Mouse (Mus musculus): ENCODE data around the gene Noxo1. TPM values are rescaled to one million over a fixed set of nuclear protein-coding genes. Genes with fewer than 3 reads are reported as not detected.
A peak's percentile ranks its signal among the peaks of the same experiment; 100 is the strongest.
"Not testable (repeated sequence)": the region's sequence is repeated elsewhere in the genome, so short reads cannot be mapped to it uniquely, and the experiment has no call there.

Noxo1 gene
- total RNA-seq (2014; fragmentation: Nextera tagmentation) (1.4 TPM in 1 of 2 replicates, not detected in the other), total RNA-seq (2017) (0.60 and 2.1 TPM in 2 replicates)

DNA sequence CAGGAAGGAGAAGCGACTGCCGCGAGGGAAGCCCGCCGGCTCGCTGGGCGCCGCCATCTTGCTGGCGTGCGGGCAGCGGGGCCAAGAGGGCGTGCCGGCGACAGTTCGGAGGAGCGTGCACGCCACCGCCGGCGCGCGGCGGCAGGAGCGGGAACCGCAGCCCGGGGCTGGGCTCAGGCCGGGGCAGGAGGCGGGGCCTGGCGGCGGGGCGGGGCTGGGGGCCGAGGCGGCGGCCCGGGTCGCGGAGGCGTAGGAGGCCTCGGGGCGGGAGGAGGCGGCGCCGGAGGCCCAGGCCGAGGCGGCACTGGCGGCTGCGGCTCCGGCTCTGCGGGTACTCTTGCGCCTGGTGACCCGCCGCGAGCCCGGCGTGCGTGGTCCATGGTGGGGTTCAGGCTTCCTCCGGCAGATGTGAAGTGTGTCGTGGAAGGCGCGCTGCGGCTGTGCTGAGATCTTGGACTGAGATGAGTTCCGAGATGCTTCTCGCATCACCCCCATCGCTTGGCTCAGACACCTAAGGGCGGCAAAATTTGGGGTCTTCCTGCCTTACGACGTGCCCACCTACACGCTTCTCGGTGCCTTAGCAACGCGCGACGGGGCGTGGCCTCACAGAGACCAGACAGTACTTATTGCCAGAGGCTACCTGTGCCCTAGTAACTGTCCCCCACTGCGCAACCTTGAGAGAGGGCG, at the start of gene Noxo1, which contains the start of gene Gfer:
Gene Noxo1, plus strand, starts transcription at position 224 of the 687 bp plus-strand sequence.
Gene Gfer, minus strand, starts transcription at position 146 of the 687 bp plus-strand sequence.
- ATAC-seq (replicated peaks; ENCODE audit: poor library complexity, severe bottlenecking) = peak; percentile 83

DNA sequence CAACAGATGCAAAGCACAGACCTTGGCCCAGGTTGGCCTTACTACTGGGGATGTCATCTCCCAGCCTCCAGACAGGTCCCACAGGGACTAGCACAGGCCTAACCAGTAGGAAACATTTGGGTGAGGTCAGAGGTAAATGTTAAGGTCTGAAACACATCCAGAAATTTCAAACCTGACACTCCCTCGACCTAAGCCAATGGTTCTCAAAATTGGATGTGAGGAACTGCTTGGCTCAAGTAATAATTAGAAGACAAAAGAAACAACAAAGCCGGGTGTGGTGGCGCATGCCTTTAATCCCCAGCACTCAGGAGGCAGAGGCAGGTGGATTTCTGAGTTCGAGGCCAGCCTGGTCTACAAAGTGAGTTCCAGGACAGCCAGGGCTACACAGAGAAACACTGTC, 49.7 kb upstream of the Noxo1 start:
- no peak for ATAC-seq (replicated peaks; ENCODE audit: poor library complexity, severe bottlenecking)

DNA sequence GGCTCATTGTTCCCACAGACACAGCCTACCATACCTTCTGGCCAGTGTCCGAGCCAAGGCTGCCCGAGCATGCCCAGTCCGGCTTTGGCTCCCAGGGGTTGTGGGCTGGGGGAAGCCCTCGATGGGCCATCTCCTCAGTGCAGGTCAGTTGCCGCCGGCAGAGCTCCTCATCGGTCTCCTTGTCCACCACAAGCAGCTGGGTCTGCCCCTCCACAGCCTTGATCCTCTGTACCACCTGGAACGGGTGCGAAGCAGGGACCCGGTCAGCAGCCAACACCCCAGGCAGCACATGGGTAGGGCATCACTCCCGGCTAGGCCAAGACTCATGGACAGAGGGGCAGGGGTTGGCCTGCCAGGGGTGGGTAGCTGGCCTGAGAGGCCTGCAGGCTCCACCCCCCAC, 48.5 kb upstream of the Noxo1 start:
- no peak for ATAC-seq (replicated peaks; ENCODE audit: poor library complexity, severe bottlenecking)

DNA sequence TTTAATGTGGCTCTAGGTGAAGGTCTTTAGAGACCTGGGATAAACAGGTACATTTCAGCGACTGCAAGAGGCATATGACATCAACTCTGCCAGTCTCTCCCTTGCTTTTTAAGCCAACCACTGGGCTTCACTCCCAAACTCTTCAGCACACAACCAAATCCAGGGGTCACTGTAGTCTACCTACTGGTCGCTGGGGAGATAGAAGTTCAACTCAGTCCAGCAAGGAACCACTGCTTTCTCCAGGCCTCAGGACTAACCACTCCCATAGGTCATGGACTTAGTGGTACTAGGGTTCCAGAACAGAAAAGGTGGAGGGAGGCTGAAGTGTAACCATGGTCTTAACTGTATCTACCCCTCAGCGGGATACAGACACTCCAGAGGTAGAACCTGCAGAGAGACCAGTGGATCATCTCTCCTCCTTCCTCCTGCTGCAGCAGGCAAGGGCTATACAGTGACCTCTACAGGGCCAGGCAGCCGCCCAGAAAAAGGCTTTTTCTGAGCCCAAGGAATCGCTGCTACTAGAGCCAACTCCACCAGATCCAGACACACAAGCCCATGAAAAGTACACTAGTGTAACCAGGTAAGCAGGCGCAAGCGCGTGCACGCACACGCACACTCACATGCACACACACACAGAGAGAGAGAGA, 47.2 kb upstream of the Noxo1 start:
- no peak for ATAC-seq (replicated peaks; ENCODE audit: poor library complexity, severe bottlenecking)

DNA sequence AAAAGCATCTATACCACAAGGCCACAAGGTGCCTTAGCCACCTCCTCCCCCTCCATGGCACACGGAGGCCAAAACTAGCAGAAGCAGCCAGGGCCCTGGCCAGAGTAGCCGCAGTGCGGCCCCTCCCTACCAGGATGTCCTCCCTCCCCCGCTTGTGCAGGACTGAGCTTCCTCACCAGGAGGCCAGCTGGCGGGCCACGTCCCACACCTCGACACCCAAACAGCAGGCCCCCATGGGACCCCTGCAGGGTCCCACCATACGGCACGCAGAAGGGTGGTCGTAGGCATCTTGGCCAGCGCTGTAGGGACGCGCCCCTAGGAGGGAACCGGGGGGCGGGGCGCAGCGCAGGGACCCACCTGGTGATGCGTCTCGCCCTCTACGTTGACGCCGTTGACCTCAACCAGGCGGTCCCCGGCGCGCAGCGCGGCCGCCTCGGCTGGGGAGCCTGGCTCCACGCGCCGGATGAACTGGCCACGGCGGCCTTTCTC, 46.4 kb upstream of the Noxo1 start:
- peak; percentile 30; the same call in 1 of the 2 replicates for ATAC-seq (replicated peaks; ENCODE audit: poor library complexity, severe bottlenecking)

DNA sequence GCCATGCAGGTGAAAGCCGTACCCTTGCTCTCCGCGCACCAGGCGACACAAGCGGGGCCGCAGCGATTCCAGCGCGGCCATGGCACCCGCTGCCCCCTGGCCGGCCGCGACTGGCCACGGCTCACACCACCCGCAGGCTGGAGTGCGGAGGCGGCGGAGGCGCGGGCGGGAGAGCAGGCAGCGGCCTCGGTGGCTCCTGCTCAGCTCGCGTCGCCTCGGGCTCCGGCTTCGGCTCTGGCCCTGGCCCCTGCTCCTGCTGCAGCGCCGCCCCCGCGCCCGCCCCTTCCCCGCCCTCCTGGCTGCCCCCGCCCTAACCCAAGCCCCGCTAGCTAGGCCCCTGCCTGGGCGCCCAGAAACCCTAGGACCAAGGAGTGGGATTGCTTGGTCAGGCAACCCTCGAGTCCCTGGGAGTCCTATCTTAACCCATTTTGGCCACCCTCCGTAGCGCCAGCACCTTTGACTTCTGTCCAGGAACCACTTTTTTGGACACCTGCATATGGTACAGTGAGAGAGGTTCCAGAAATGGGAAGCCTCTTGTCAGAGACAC, 45.9 kb upstream of the Noxo1 start, which contains the start of gene Slc9a3r2:
Gene Slc9a3r2, minus strand, starts transcription at position 258 of the 547 bp plus-strand sequence.
- ATAC-seq (replicated peaks; ENCODE audit: poor library complexity, severe bottlenecking) = no peak; the same call in 1 of the 2 replicates

DNA sequence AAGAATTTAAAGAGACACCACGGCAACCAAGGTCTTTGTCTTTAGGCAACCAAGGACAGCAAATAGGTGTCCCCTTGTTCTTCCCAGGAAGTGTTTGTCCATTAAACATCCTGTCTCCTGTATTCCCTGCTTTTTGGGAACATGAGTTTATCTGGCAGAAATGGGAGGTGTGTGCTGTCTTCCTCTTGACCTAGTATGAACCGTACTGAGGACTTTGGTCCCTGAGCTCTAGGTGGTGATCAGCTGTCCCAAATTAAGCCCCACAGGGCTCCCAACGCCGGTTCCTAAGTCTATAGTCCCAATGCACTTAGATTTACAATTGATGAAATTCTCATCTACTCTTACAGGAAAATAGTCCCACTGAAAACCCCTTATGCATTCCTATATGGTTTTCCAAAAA, 45.3 kb upstream of the Noxo1 start:
- ATAC-seq (replicated peaks; ENCODE audit: poor library complexity, severe bottlenecking) = no peak

DNA sequence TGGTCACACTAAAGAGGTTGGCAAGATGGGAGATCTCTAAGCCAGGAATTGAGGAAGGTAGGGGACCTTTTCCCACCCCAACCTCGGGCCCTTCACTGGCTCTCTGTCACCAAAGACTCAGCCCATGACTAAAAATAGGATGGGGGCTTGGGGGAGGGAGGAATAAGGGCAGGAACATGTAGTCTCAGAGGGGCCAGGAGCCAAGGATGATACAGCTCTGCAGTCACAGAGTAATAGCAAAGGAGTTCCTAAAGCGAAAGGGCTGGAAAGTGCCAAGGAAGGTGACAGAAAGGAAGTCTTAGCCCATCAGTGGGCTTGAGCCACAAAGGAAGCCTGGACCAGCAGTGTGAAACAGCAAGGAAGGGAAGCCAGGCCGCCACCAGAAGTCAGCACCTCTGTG, 44.2 kb upstream of the Noxo1 start:
- ATAC-seq (replicated peaks; ENCODE audit: poor library complexity, severe bottlenecking) = 0 out of 2 replicates have a peak, but pooled peaks have one; percentile 8

DNA sequence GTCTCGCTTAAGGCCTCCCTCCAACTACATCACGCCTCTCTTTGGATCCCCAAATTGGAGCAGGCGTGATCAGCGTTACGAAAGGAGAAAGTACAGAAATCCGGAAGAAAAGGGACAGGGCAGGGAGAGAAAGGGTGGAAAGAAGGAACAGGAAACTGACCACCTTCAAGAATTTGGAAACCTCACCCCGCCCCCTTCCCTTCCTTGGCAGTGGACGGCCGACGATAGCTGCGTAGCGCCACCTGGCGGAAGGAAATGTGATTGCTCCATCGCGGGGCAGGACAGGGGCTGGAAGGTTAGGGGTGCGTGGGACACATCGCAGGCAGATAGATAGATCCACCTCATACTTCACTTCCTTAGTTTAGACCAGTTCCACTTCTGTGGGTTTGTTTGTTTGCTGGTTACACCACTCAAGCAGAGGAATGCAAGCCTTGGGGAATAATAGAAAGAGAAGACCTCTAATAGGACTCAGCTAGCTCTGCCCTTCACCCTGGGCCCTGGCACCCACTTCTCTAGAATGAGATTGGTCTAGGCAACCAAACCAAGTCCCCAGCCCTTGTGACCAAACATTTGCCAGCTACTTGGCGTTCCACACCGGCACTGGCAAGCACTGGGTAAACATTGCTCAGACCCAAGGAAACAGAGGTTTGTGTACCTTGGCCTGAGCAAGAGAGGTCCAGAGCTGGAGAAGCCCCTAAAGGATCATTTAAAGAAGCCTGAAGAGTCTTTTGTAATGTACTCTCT, 41.9 kb upstream of the Noxo1 start:
- peak; percentile 71 for ATAC-seq (replicated peaks; ENCODE audit: poor library complexity, severe bottlenecking)

DNA sequence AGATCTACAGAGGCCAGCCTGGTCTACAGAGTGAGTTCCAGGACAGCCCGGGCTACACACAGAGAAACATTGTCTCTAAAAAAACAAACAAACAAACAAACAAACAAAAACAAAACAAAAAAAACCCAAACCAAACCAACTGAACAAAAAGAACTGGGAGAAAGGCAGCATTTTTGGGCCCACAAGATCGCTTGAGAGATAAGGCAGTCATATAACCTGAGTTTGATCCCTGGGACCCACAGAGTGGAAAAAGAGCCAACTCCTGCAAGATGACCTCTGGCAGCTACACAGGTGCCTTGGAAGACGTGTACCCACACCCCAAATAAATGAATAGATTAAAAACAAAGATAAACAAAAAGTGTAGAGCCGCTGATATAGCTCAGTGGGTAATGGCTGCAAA, 41.1 kb upstream of the Noxo1 start:
- no peak for ATAC-seq (replicated peaks; ENCODE audit: poor library complexity, severe bottlenecking)

DNA sequence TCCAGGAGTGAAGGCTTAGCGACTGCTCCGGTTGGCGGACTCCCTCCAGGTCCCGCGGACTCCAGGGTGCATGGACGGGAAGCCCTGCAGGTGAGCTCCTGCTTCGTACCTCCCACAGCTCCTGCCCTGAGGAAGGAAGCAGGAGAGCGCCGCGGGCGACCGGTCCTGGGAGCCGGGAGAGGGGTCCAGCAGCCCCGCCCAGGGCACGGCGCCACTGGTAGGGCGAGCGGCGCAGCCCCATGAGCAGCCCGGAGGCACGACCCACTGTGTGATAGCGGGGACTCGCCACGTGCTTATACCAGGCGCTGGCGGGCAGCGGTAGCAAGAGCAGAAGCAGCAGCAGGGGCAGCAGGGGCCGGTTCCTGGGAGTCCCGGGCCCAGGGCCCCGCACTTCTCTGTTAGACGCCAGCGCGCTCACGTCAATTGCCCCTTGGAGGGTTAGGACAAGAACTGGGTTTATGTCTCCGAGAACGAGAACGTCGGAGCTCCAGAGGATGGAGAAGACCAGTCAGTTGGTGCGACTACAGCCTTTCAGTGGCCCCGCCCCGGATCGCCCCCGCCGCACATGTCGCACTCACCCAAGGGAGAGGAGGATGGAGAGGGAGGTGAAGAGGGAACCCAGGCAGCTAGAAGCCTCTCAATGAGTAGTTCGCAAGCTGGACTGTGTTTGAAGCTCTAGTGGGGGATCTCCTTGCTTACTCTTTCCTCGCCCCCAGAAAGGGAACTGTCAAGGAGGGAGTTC, 37.8 kb upstream of the Noxo1 start, which contains the start of gene Npw:
Gene Npw, minus strand, starts transcription at position 441 of the 742 bp plus-strand sequence.
- peak; percentile 70 for ATAC-seq (replicated peaks; ENCODE audit: poor library complexity, severe bottlenecking)

DNA sequence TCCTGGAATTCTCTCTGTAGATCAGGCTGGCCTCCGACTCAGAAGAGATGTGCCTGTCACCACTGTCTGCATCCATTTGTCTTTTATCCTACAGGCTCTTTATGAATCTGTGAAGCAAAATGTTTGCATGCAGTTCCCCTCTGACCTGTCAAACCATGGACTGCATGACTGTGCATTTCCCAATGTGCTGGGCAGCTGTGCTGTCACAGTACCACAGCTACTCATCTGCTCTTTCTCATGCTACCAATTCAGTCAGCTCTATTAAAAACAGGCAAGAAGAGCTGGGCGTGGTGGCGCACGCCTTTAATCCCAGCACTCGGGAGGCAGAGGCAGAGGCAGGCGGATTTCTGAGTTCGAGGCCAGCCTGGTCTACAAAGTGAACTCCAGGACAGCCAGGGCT, 29.0 kb upstream of the Noxo1 start:
- not testable (repeated sequence) for ATAC-seq (replicated peaks; ENCODE audit: poor library complexity, severe bottlenecking)

DNA sequence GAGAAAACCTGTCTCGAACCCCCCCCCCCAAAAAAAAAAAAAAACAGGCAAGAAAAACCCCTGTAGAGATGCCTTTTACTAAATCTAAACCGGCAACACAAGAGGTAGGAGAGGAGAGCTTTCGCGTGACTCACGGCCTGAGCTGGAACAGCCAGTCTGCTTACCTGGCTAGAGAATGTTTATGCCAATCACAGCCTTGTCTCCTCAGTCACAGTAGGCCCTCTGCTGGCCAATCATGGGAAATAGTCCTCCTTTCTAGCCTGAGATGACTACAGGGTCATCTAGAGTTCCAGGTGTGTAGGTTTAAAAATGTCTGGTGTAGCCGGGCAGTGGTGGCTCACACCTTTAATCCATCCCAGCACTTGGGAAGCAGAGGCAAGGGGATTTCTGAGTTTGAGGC, 28.6 kb upstream of the Noxo1 start:
- ATAC-seq (replicated peaks; ENCODE audit: poor library complexity, severe bottlenecking) = peak; percentile 41

DNA sequence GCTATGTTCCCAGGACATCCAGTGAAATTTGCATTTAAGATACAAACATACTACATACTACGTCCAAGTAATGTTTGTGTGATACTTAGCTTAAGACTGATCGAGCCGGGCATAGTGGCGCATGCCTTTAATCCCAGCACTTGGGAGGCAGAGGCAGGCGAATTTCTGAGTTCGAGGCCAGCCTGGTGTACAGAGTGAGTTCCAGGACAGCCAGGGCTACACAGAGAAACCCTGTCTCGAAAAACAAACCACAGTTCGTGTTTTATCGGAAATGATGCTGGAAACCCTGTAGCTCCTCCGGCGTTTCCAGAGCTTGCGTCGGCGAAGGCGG, 26.9 kb upstream of the Noxo1 start:
- ATAC-seq (replicated peaks; ENCODE audit: poor library complexity, severe bottlenecking) = not testable (repeated sequence)

DNA sequence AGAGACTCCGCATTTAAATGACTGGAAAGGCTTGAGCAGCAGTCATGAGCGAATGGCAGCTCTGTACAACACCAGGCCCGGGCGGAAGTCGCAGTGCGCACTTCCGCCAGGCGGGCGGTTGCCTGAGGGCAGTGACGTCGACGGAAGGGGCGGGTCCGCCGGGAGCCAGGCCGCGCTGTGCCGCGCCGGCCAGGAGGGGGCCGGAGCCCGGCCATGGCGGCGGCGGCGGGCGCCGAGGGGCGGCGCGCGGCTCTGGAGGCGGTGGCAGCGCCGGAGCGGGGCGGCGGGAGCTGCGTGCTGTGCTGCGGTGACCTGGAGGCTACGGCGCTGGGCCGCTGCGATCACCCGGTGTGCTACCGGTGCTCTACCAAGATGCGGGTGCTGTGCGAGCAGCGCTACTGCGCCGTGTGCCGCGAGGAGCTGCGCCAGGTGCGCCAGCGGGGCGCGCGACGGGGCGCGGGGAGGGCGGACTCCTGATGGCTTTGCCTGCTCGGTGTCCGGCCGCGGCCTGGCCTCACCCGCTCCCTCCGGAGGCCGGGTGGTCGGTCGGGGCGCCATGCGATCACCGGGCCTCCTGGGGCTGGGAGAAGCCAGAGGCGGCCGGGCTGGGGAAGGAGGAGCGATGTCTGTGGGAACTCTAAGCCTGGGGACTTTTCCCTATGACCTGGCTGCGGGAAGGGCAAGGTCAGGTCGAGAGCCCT, 26.3 kb upstream of the Noxo1 start, which contains the start of gene Zfp598:
Gene Zfp598, plus strand, starts transcription at position 143 of the 701 bp plus-strand sequence.
- peak; percentile 90 for ATAC-seq (replicated peaks; ENCODE audit: poor library complexity, severe bottlenecking)

DNA sequence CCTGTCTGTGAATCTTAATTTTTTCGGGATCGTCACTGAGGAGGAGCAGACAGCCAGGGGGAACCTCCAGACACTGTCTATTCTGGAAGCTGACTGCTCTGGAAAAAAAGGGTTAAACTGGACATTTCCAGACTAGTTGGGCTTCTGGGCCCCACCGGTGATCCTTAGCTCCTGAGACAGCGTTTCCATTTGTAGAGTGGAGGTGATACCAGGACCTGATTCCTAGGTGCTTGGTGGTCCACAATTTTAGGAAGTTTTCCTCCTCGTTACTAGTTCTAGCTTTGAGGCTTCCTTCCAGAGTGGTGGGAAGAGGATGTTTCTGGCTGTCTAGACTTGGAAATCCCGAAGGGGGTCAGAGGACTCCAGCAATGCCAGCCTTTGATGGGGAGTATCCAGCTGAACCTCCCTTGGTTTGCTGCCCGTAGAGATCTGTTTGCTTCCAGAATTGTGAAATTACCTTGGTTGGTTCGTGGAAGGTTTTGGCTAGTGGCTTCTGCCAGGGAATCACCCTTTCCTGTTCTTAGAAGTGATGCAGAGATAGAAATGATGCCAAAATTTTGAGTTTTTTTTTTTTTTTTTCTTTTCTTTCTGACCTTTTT, 25.7 kb upstream of the Noxo1 start:
- ATAC-seq (replicated peaks; ENCODE audit: poor library complexity, severe bottlenecking) = no peak

DNA sequence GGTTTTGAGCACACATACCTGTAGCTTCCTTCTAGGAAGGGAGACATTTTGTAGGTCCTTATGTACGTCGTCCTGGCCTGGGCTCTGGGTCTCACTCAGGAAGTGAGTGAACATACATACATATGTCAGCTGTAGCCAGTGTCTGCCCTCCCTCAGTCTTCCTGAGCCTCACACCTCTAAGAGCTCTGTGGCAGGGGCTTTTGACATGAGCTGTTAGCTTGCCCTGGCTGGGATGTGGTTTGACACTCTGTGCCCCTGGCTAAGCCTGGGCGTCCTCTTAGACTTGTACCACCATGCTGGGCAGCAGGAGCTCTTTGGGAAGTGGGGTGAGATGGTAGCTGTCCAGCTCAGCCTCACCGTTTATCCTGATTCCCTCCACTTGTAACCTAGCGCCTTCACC, 24.7 kb upstream of the Noxo1 start:
- no peak for ATAC-seq (replicated peaks; ENCODE audit: poor library complexity, severe bottlenecking)

DNA sequence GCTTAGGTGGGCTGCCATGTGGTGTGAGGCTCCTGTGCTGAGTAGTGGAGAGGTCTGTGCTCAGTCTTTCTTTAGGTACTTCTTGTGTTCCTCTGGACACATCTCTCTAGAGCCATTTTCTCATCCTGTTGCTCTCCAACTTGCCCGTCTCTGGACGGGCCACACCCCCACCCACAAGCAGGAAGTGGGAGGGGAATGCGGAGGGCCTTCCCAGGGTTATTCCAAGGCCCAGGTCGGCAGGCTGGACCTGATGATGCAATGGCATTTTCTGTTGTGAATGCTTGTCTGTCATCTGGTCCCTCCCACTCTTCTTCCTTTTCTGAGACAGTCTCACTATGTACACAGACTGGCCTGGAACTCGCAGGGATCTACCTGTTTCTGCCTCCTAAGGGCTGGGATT, 23.9 kb upstream of the Noxo1 start:
- ATAC-seq (replicated peaks; ENCODE audit: poor library complexity, severe bottlenecking) = peak; percentile 41

DNA sequence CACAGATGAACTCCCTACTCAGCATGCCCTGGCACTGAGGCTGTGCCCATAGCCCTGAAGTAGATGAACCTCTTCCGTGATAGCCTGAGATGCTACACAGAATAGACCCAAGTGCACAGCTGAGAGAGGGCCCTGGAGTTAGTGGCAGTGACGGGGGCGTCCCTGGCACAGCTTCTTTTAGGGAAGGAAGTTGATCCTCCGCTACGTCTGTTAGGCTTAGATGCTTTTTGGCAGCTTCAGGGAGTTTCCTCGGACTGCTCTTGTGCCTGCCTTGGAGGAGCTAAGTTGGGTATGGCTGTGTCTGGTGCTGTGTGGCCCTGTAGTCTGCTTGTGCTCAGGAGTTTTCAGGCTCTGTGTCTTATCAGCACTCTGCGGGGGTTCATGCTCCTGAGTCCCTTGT, 21.8 kb upstream of the Noxo1 start:
- 0 out of 2 replicates have a peak, but pooled peaks have one; percentile 12 for ATAC-seq (replicated peaks; ENCODE audit: poor library complexity, severe bottlenecking)

All from granulocyte monocyte progenitor cell, adult 5-6 weeks (primary cell).